ENCODE assay signal across 1 mouse cellular context in the genomic region with DNA sequence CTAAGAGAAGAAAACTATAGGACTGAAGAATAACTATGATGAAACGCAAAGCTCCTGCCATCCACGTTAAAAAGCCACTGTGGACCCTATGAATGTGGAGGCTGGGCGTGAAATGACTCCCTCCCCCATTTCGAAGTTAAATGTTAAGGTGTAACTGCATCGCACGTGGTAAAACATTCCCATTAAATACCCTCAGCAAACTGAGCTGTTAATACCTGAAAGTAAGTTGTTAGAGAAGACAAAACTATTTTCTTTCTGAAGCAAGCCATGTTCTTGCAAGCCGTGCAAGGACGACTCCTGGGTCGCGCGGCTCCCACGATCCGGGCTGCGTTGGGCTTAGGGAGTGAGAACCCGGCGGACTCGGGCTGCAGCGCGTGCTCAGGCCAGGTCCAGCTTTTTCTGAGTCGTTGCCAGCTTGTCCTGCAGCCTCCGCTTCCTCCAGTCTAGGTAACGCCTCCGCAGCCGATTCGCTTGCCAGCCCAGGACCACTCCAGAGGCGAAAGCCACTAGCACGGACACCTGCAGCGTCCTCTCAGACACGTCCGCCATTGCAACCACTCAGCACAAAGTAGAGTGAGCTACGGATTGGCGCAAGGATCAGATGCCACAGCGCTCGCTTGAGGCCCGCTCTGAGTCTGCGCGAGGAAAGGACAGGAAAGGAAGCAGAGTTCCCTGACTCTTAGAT.
A peak's percentile ranks its signal among the peaks of the same experiment; 100 is the strongest.
TF ChIP-seq lines count a peak whose summit lies in the region.

A gene (minus strand): TSS at position 570 of the 685 bp plus-strand sequence.

TF ChIP-seq in CH12.LX, 34 proteins besides CTCF, POLR2A, EP300 and RAD21 (continued from another document):
- TF ChIP-seq USF2 (conservative IDR thresholded peaks at IDR 0.05; ENCODE audit: low read depth, low read length) (no peak), CHD1 (IDR thresholded peaks at IDR 0.05; ENCODE audit: low read depth, low read length) (0 out of 2 replicates have a peak, but pooled peaks have one; percentile 13), ZMIZ1 (IDR thresholded peaks at IDR 0.05; ENCODE audit: low read depth, low read length) (peak; percentile 82; the same call in 1 of the 2 replicates), KAT2A (IDR thresholded peaks at IDR 0.05; ENCODE audit: insufficient replicate concordance, low read length) (peak; percentile 56; the same call in 1 of the 2 replicates), TCF12 (IDR thresholded peaks at IDR 0.05; ENCODE audit: low read depth, low read length) (peak; percentile 91), USF1 (IDR thresholded peaks at IDR 0.05; ENCODE audit: low read depth, low read length) (no peak), IRF4 (IDR thresholded peaks at IDR 0.05; ENCODE audit: low read depth, low read length) (no peak), ZKSCAN1 (IDR thresholded peaks at IDR 0.05; ENCODE audit: borderline replicate concordance, low read depth, low read length) (no peak), NRF1 (IDR thresholded peaks at IDR 0.05; ENCODE audit: low read depth, low read length) (peak; percentile 95), ELF1 (IDR thresholded peaks at IDR 0.05; ENCODE audit: low read depth, low read length) (peak; percentile 71), MAX (IDR thresholded peaks at IDR 0.05; ENCODE audit: low read length) (peak; percentile 71; the same call in 1 of the 2 replicates), HCFC1 (IDR thresholded peaks at IDR 0.05; ENCODE audit: low read depth, low read length) (peak; percentile 77), MXI1 (IDR thresholded peaks at IDR 0.05; ENCODE audit: low read depth, low read length) (peak; percentile 90), E2F4 (IDR thresholded peaks at IDR 0.05; ENCODE audit: insufficient replicate concordance, low read depth, low read length) (no peak), PAX5 (IDR thresholded peaks at IDR 0.05; ENCODE audit: low read length) (no peak), MAFK (IDR thresholded peaks at IDR 0.05; ENCODE audit: insufficient replicate concordance, low read length) (peak; percentile 12; the same call in 1 of the 2 replicates), MEF2A (IDR thresholded peaks at IDR 0.05; ENCODE audit: borderline replicate concordance, low read depth, low read length) (peak; percentile 28; the same call in 1 of the 2 replicates), SIN3A (IDR thresholded peaks at IDR 0.05; ENCODE audit: low read length) (peak; percentile 86), BHLHE40 (IDR thresholded peaks at IDR 0.05; ENCODE audit: low read depth, low read length) (0 out of 2 replicates have a peak, but pooled peaks have one; percentile 3)
TF ChIP-seq in CH12.LX: peak in this region for 19.
